Mouse (Mus musculus): Measurements from ENCODE around the gene Mtfp1.

- TF ChIP-seq CTCF (IDR thresholded peaks at IDR 0.05; ENCODE audit: borderline replicate concordance, extremely low read depth, insufficient read depth, insufficient read length) (no peak), POLR2A (IDR thresholded peaks at IDR 0.05; ENCODE audit: borderline replicate concordance, extremely low read depth, insufficient read depth, insufficient read length, poor library complexity, severe bottlenecking) (no peak)
Measured at GRCm38 (mm10) chr11:4112033-4112432, 16.8 kb upstream of the Mtfp1 start.

Data from brain, embryonic 14.5 days (tissue).